Comparison of ENCODE assay signal across 9 mouse cellular contexts in genomic region chr17:14978362-14979038, GRCm38 (mm10). TPM values are rescaled to one million over a fixed set of nuclear protein-coding genes. Genes with fewer than 3 reads are reported as not detected.
DNase-seq lines count a peak whose midpoint lies in the region; ATAC-seq and TF ChIP-seq lines count a peak whose summit lies in the region.
"Not testable (repeated sequence)": the region's sequence is repeated elsewhere in the genome, so short reads cannot be mapped to it uniquely, and the experiment has no call there.
"Had no signal": no experiment of that assay in that cellular context is flagged by ENCODE, and none has a peak within 500 bp of the region (broad histone marks: within the 10 kb centered on the region; RNA-seq: fewer than 3 reads in every experiment).

Gene 9030025P20Rik, plus strand, starts transcription at chr17:14978468.
Gene Gm3417, minus strand, starts transcription at chr17:14978790.

- peak within 1 kb of the TSS; percentile 36 for H3K4me2 ChIP-seq in hindbrain, embryonic 14.5 days (replicated peaks)
- not testable (repeated sequence) for H3K4me2 ChIP-seq in lung, embryonic 14.5 days; midbrain, embryonic 16.5 days (ENCODE audit: low read length)

- not testable (repeated sequence) for H3K27ac ChIP-seq in hindbrain, embryonic 14.5 days; layer of hippocampus, adult 2 months; lung, embryonic 14.5 days (ENCODE audit: low read depth); midbrain, embryonic 16.5 days (ENCODE audit: low read length); testis, adult 2 months (ENCODE audit: control insufficient read depth, insufficient read depth, low read depth, low read length)

- peak within 1 kb of the TSS; percentile 42; the same call in 1 of the 2 replicates for H3K4me3 ChIP-seq in G1E (ENCODE audit: low read depth, low read length)
- not testable (repeated sequence) for H3K4me3 ChIP-seq in hindbrain, embryonic 14.5 days (replicated peaks; ENCODE audit: low read length); lung, embryonic 14.5 days (ENCODE audit: low read depth, low read length); midbrain, embryonic 16.5 days (ENCODE audit: low read depth, low read length); testis, adult 2 months (ENCODE audit: control insufficient read depth, low read depth, low read length)
- peak within 1 kb of the TSS; percentile 33; the same call in 1 of the 2 replicates for H3K4me3 ChIP-seq in layer of hippocampus, adult 2 months

- H3K4me1 ChIP-seq in G1E (ENCODE audit: insufficient read depth, low read depth, low read length); hindbrain, embryonic 14.5 days (replicated peaks; ENCODE audit: control insufficient read depth, insufficient read depth, low read length); lung, embryonic 14.5 days (ENCODE audit: insufficient read depth); midbrain, embryonic 16.5 days (ENCODE audit: control insufficient read depth, insufficient read depth, low read length); testis, adult 2 months (ENCODE audit: control insufficient read depth, insufficient read depth, low read length): not testable (repeated sequence)

- not testable (repeated sequence) for H3K9ac ChIP-seq in hindbrain, embryonic 14.5 days; lung, embryonic 14.5 days; midbrain, embryonic 16.5 days (ENCODE audit: low read depth, low read length)

- not testable (repeated sequence) for H3K27me3 ChIP-seq in G1E (ENCODE audit: insufficient read depth, low read length); hindbrain, embryonic 14.5 days (ENCODE audit: control insufficient read depth, insufficient read depth, low read length); lung, embryonic 14.5 days (ENCODE audit: insufficient read depth, low read length); midbrain, embryonic 16.5 days (ENCODE audit: control insufficient read depth, insufficient read depth, low read depth, low read length); testis, adult 2 months (ENCODE audit: control insufficient read depth, insufficient read depth, low read length)

- TF ChIP-seq POLR2A in testis, adult 2 months (IDR thresholded peaks at IDR 0.05; ENCODE audit: control insufficient read depth, low read depth, low read length) = not testable (repeated sequence)

- not testable (repeated sequence) for DNase-seq in G1E (ENCODE audit: low spot score); hindbrain, embryonic 14.5 days (ENCODE audit: low spot score); layer of hippocampus, adult 2 months (ENCODE audit: low spot score in 2 of 2); lung, embryonic 14.5 days

- ATAC-seq in G1E (ENCODE audit: extremely low read depth, insufficient number of reproducible peaks, low FRiP score, poor library complexity, severe bottlenecking) = peak; percentile 83
- peak; percentile 95 for ATAC-seq in erythroblast, adult 5-6 weeks (replicated peaks; ENCODE audit: low FRiP score, poor library complexity, severe bottlenecking)
- peak; percentile 94 for ATAC-seq in granulocyte monocyte progenitor cell, adult 5-6 weeks (replicated peaks; ENCODE audit: poor library complexity, severe bottlenecking)
- peak; percentile 98 for ATAC-seq in hindbrain, embryonic 14.5 days (ENCODE audit: low FRiP score)
- peak; percentile 99 for ATAC-seq in lung, embryonic 14.5 days (ENCODE audit: insufficient read depth)
- peak; percentile 99 for ATAC-seq in midbrain, embryonic 16.5 days

- H3K36me3 ChIP-seq in G1E (replicated peaks); hindbrain, embryonic 14.5 days (replicated peaks; ENCODE audit: control insufficient read depth, insufficient read depth); lung, embryonic 14.5 days (ENCODE audit: insufficient read depth); midbrain, embryonic 16.5 days (ENCODE audit: control insufficient read depth, insufficient read depth, low read length); testis, adult 2 months (ENCODE audit: control insufficient read depth, insufficient read depth, low read length): not testable (repeated sequence)

- not testable (repeated sequence) for H3K9me3 ChIP-seq in G1E (replicated peaks); hindbrain, embryonic 14.5 days (ENCODE audit: control insufficient read depth, low read length); lung, embryonic 14.5 days (ENCODE audit: low read depth, low read length); midbrain, embryonic 16.5 days (replicated peaks; ENCODE audit: control insufficient read depth, low read length, poor library complexity, severe bottlenecking)

- no CpG with 5 or more reads among the region's 60 CpGs for WGBS in hindbrain, embryonic 14.5 days
- no CpG with 5 or more reads among the region's 60 CpGs for WGBS in lung, embryonic 14.5 days
- WGBS in midbrain, embryonic 16.5 days = no CpG with 5 or more reads among the region's 60 CpGs

- TF ChIP-seq CTCF in G1E (IDR thresholded peaks at IDR 0.05; ENCODE audit: low read depth, low read length); layer of hippocampus, adult 2 months (conservative IDR thresholded peaks at IDR 0.05); lung, embryonic 14.5 days (IDR thresholded peaks at IDR 0.05; ENCODE audit: low read depth); testis, adult 2 months (IDR thresholded peaks at IDR 0.05; ENCODE audit: control insufficient read depth, insufficient read depth, insufficient replicate concordance, low read depth, low read length): not testable (repeated sequence)

RNA-seq across cellular contexts. Expression of gene 9030025P20Rik, which starts in this region (rescaled TPM):
- total RNA-seq in G1E (2014; fragmentation: Nextera tagmentation) (31.6 and 36.9 TPM in 2 replicates), G1E (2017) (30.4 and 33.3 TPM in 2 replicates)
- 4.0 and 4.7 TPM in 2 replicates for polyA plus RNA-seq in G1E (2012)
- 0.96 and 1.3 TPM in 2 replicates for total RNA-seq in erythroblast, adult 5-6 weeks (2015; ENCODE audit: low replicate concordance)
- total RNA-seq in erythroblast, adult 5-6 weeks (2017; ENCODE audit: low replicate concordance) = 0.94 and 3.1 TPM in 2 replicates
- total RNA-seq in granulocyte monocyte progenitor cell, adult 5-6 weeks (2014; fragmentation: Nextera tagmentation) = 6.5 and 10.5 TPM in 2 replicates
- 4.7 and 6.3 TPM in 2 replicates for total RNA-seq in granulocyte monocyte progenitor cell, adult 5-6 weeks (2017)
- polyA plus RNA-seq in hindbrain, embryonic 14.5 days (2014; fragmentation: Nextera tagmentation; extraction: Ambion mirVana) = 4.2 and 7.5 TPM in 2 replicates
- total RNA-seq in layer of hippocampus, adult 2 months (2021) = 1 to 10 TPM; 8.8 to 9.1 TPM
- 9.0 and 10.3 TPM in 2 replicates for polyA plus RNA-seq in lung, embryonic 14.5 days (2014; fragmentation: Nextera tagmentation; extraction: Ambion mirVana)
- 8.6 and 10.0 TPM in 2 replicates for polyA plus RNA-seq in midbrain, embryonic 16.5 days (2015; fragmentation: Nextera tagmentation; extraction: Ambion mirVana)
- 11.3 and 12.6 TPM in 2 replicates for polyA plus RNA-seq in testis, adult 2 months (2012; rRNA removed)

RNA-seq across cellular contexts. Expression of gene Gm3417, which starts in this region (rescaled TPM):
- 2.5 and 12.2 TPM in 2 replicates for total RNA-seq in G1E (2014; fragmentation: Nextera tagmentation)
- total RNA-seq in G1E (2017) = 0.27 and 2.4 TPM in 2 replicates
- polyA plus RNA-seq in G1E (2012) = 7.0 and 9.5 TPM in 2 replicates
- not detected in 2 replicates for total RNA-seq in erythroblast, adult 5-6 weeks (2015; ENCODE audit: low replicate concordance)
- not detected in 2 replicates for total RNA-seq in erythroblast, adult 5-6 weeks (2017; ENCODE audit: low replicate concordance)
- 0.58 and 5.6 TPM in 2 replicates for total RNA-seq in granulocyte monocyte progenitor cell, adult 5-6 weeks (2014; fragmentation: Nextera tagmentation)
- total RNA-seq in granulocyte monocyte progenitor cell, adult 5-6 weeks (2017) = 1.8 and 2.2 TPM in 2 replicates
- 0.71 TPM in 1 of 2 replicates, not detected in the other for polyA plus RNA-seq in hindbrain, embryonic 14.5 days (2014; fragmentation: Nextera tagmentation; extraction: Ambion mirVana)
- 1 to 10 TPM in 1 of 2 experiments, not detected in 1; 1.6 TPM for total RNA-seq in layer of hippocampus, adult 2 months (2021)
- 0.45 TPM in 1 of 2 replicates, not detected in the other for polyA plus RNA-seq in lung, embryonic 14.5 days (2014; fragmentation: Nextera tagmentation; extraction: Ambion mirVana)
- 0.66 TPM in 1 of 2 replicates, not detected in the other for polyA plus RNA-seq in midbrain, embryonic 16.5 days (2015; fragmentation: Nextera tagmentation; extraction: Ambion mirVana)
- polyA plus RNA-seq in testis, adult 2 months (2012; rRNA removed) = 680 and 803 TPM in 2 replicates
- total RNA-seq: heart, postnatal 14 days had no signal

Comparison
In these comparisons a context has a peak if more than half of its experiments do, and no peak if none do; other contexts are left out.
1. RNA of gene Gm3417 (polyA plus RNA-seq): 680 to 803 TPM in testis, adult 2 months; 7.0 to 9.5 TPM in G1E, 0.71 TPM in hindbrain, embryonic 14.5 days, 0.45 TPM in lung, embryonic 14.5 days and 0.66 TPM in midbrain, embryonic 16.5 days; every median in the first group is over 10 times any median in the second.
2. Peak in every context shown above with its lines, with median percentiles within 50 percentile points of each other: ATAC-seq.